Mouse (Mus musculus) small intestine, adult 2 months (tissue): ENCODE data around the gene Sh3d21. TPM values are rescaled to one million over a fixed set of nuclear protein-coding genes. Genes with fewer than 3 reads are reported as not detected.
A peak's percentile ranks its signal among the peaks of the same experiment; 100 is the strongest.

Source experiments
- H3K27ac ChIP-seq: fragments of 200-500 bp; 2 replicates; pipeline ENCODE4 v1.5.1; 2012; ENCODE audit warnings: low read depth, low read length, control low read depth, inconsistent platforms; ENCODE audit not compliant: insufficient read depth
- H3K27me3 ChIP-seq: fragments of 200-500 bp; 2 replicates; pipeline ENCODE4 v1.6.1; 2012; ENCODE audit warnings: mild to moderate bottlenecking, moderate library complexity, low read length, inconsistent platforms; ENCODE audit not compliant: control insufficient read depth, insufficient read depth
- H3K36me3 ChIP-seq: fragments of 200-500 bp; 2 replicates; pipeline ENCODE4 v1.6.1; 2012; ENCODE audit warnings: mild to moderate bottlenecking, low read length, control low read depth, inconsistent platforms; ENCODE audit not compliant: control insufficient read depth, insufficient read depth
- H3K4me1 ChIP-seq: fragments of 200-500 bp; 2 replicates; pipeline ENCODE4 v1.6.1; 2012; ENCODE audit warnings: low read length, inconsistent platforms, mixed read lengths; ENCODE audit not compliant: control insufficient read depth, insufficient read depth, insufficient read length
- H3K4me3 ChIP-seq: fragments of 200-500 bp; 2 replicates; pipeline ENCODE4 v1.5.1; 2012; ENCODE audit warnings: low read depth, mild to moderate bottlenecking, control low read depth, inconsistent platforms, low read length, moderate library complexity
- CTCF ChIP-seq: fragments of 200-500 bp; IDR thresholded peaks from 2 replicates; pipeline ENCODE4 v1.5.1; 2012; ENCODE audit warnings: low read depth, mild to moderate bottlenecking, control low read depth, inconsistent platforms, low read length, moderate library complexity, mixed read lengths; ENCODE audit not compliant: insufficient replicate concordance, insufficient read length; ENCODE audit errors: extremely low read depth
- POLR2A ChIP-seq: fragments of 200-500 bp; IDR thresholded peaks from 2 replicates; pipeline ENCODE4 v1.6.1; 2012; ENCODE audit warnings: low read depth, mild to moderate bottlenecking, control low read depth, inconsistent platforms, low read length, moderate library complexity
- WGBS: fragments of 180-500 bp; shearing (Covaris S2); methylation state at CpG from one replicate; pipeline ENCODE4 v1.1.7; 2018; 5-methylcytosine and 5-hydroxymethylcytosine counted together
- polyA plus RNA-seq: library from polyadenylated mRNA; depleted of rRNA; stranded (reverse); fragments of >200 nt; gene quantifications from 2 replicates; pipeline ENCODE4 v1.2.3, GENCODE M21; 2012

Sh3d21 gene
- polyA plus RNA-seq, 1 experiment = 5.2 TPM

GRCm38 (mm10) chr4:126146974-126147532 lies 16.2 kb downstream of the Sh3d21 start:
- peaks cover 7% of the 10 kb centered on the region; the same call in 1 of the 2 replicates for H3K4me1 ChIP-seq
- H3K36me3 ChIP-seq = peaks cover 3% of the 10 kb centered on the region; the same call in 1 of the 2 replicates
- no peak overlapping the region; the same call in 1 of the 2 replicates for H3K27ac ChIP-seq
- TF ChIP-seq POLR2A (no peak), CTCF (no peak)
- 0 out of 2 replicates have a peak, but pooled peaks cover 3% of the 10 kb centered on the region for H3K27me3 ChIP-seq
- 58% methylated on average over 9 of the region's 9 CpGs for WGBS
- no peak overlapping the region for H3K4me3 ChIP-seq

GRCm38 (mm10) chr4:126145396-126145795 lies 17.9 kb downstream of the Sh3d21 start:
- WGBS = 32% methylated on average over 4 of the region's 4 CpGs
- H3K27ac ChIP-seq = no peak overlapping the region

DNA sequence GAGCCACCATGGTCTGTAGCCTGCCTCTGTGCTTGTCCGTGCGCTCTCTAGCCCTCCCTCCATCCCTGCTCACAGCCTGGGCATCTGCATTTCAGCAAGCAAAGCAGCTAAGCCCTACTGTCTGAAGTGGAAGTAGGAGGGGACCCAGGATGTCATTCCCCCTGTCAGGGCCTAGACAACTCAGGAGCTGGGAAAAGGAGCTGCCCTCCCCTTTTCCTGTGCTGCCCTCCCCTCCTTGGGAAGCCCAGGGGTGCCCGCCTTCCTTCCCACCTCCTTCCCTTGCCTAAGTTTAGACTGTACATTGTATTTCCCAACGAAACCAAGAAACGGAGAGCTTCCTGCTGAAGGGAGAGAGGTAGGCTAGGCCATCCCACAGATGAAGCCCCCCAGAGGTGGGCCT lies 22.3 kb downstream of the Sh3d21 start:
- no peak overlapping the region for H3K27ac ChIP-seq
- WGBS = 83% methylated on average over 5 of the region's 5 CpGs
- H3K36me3 ChIP-seq = peaks cover 44% of the 10 kb centered on the region

More at GRCm38 (mm10) chr4:126145396-126145795, 17.9 kb downstream of the Sh3d21 start:
- H3K27me3 ChIP-seq = 0 out of 2 replicates have a peak, but pooled peaks cover 3% of the 10 kb centered on the region
- H3K4me3 ChIP-seq = no peak overlapping the region
- TF ChIP-seq CTCF = no peak
- no peak for TF ChIP-seq POLR2A
- peaks cover 7% of the 10 kb centered on the region; the same call in 1 of the 2 replicates for H3K4me1 ChIP-seq
- peaks cover 4% of the 10 kb centered on the region for H3K36me3 ChIP-seq

GRCm38 (mm10) chr4:126137773-126138172 lies 25.5 kb downstream of the Sh3d21 start:
- no peaks in the 10 kb centered on the region; the same call in 1 of the 2 replicates for H3K4me1 ChIP-seq
- no peak overlapping the region for H3K27ac ChIP-seq
- H3K27me3 ChIP-seq = no peaks in the 10 kb centered on the region
- no peak for TF ChIP-seq CTCF
- H3K36me3 ChIP-seq = peaks cover 58% of the 10 kb centered on the region
- 87% methylated on average over 4 of the region's 4 CpGs for whole genome bisulfite sequencing
- H3K4me3 ChIP-seq = no peak overlapping the region

More for the DNA sequence above, 22.3 kb downstream of the Sh3d21 start:
- Histone ChIP-seq H3K4me3 (no peak overlapping the region), H3K4me1 (no peaks in the 10 kb centered on the region), H3K27me3 (no peaks in the 10 kb centered on the region)
- TF ChIP-seq POLR2A (no peak), CTCF (no peak)

DNA sequence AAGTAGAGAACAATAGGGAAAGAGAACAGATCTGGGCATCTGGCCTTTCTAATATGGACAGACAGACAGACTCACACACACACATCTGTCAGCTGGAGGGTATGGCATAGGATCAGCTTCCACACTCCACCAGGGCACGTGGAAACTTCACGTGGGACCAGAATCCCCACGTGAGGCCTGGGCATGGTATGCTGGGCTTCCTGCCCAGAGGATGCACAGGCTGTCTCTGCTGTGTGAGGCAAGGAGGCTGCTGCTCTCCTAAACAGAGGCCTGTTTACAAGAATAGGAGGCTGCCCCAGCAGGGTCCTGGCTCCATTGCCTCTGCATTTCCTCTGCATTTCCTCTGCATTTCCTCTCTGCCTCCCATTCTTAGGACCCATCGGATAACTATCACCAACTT lies 28.7 kb downstream of the Sh3d21 start:
- WGBS = 90% methylated on average over 4 of the region's 4 CpGs
- Histone ChIP-seq H3K27me3 (no peaks in the 10 kb centered on the region), H3K27ac (no peak overlapping the region; the same call in 1 of the 2 replicates), H3K4me1 (peaks cover 10% of the 10 kb centered on the region; the same call in 1 of the 2 replicates), H3K4me3 (no peak overlapping the region), H3K36me3 (peaks cover 69% of the 10 kb centered on the region)
- TF ChIP-seq POLR2A (no peak), CTCF (no peak)

GRCm38 (mm10) chr4:126134236-126134635 lies 29.1 kb downstream of the Sh3d21 start:
- 96% methylated on average over 4 of the region's 4 CpGs for WGBS
- Histone ChIP-seq H3K4me3 (no peak overlapping the region), H3K27me3 (no peaks in the 10 kb centered on the region), H3K4me1 (peaks cover 10% of the 10 kb centered on the region; the same call in 1 of the 2 replicates), H3K36me3 (peaks cover 69% of the 10 kb centered on the region), H3K27ac (no peak overlapping the region)
- TF ChIP-seq POLR2A = no peak
- no peak for TF ChIP-seq CTCF

GRCm38 (mm10) chr4:126132636-126133264 lies 30.5 kb downstream of the Sh3d21 start:
- WGBS = 79% methylated on average over 6 of the region's 6 CpGs
- H3K27ac ChIP-seq = peak overlapping the region; percentile 92
- TF ChIP-seq CTCF (no peak), POLR2A (no peak)
- H3K4me3 ChIP-seq = no peak overlapping the region
- no peaks in the 10 kb centered on the region for H3K27me3 ChIP-seq
- H3K36me3 ChIP-seq = peaks cover 68% of the 10 kb centered on the region
- peaks cover 10% of the 10 kb centered on the region; the same call in 1 of the 2 replicates for H3K4me1 ChIP-seq
